Mouse (Mus musculus) CH12.LX (cell line): ENCODE measurements around the gene Rpl39. TPM values are rescaled to one million over a fixed set of nuclear protein-coding genes. Genes with fewer than 3 reads are reported as not detected.

Source experiments
- DNase-seq: peaks from one replicate; pipeline ENCODE4 v3.0.0-alpha.2; 2013; ENCODE audit errors: extremely low read depth
- H3K27ac ChIP-seq: 2 replicates; pipeline ENCODE4 v1.5.1; 2012; ENCODE audit warnings: low read depth, mild to moderate bottlenecking, control low read depth, moderate library complexity; ENCODE audit not compliant: insufficient read depth
- H3K27me3 ChIP-seq: replicated peaks from 2 replicates; pipeline ENCODE3; 2012; ENCODE audit warnings: inconsistent platforms
- H3K36me3 ChIP-seq, 2 experiments: replicated peaks in 1 of 2; 2 replicates each; pipeline versions ENCODE3 to v1.6.1; 2012; ENCODE audit warnings: inconsistent platforms in 1 of 2, low read length in 1 of 2, mild to moderate bottlenecking in 1 of 2, mixed read lengths in 1 of 2, moderate library complexity in 1 of 2; ENCODE audit not compliant: control insufficient read depth in 1 of 2, insufficient read depth in 1 of 2
- H3K4me1 ChIP-seq, 2 experiments: 2 replicates each; pipeline ENCODE4 v1.6.1; 2012; ENCODE audit warnings: inconsistent platforms in 1 of 2, moderate library complexity in 1 of 2; ENCODE audit not compliant: insufficient read depth in 2 of 2, control insufficient read depth in 1 of 2
- H3K4me2 ChIP-seq: 2 replicates; pipeline ENCODE4 v1.6.1; 2012; ENCODE audit warnings: low read depth, mild to moderate bottlenecking, control low read depth; ENCODE audit not compliant: poor library complexity, insufficient read depth, severe bottlenecking
- H3K4me3 ChIP-seq, 3 experiments: fragments of 150-350 bp in 1 of 3; sonication (generic) in 1 of 3; replicated peaks in 1 of 3; 2 replicates each; pipeline versions ENCODE3 to v1.5.1; 2011 to 2012; ENCODE audit warnings: low read depth in 2 of 3, low read length in 2 of 3, mild to moderate bottlenecking in 2 of 3, moderate library complexity in 2 of 3, control low read depth in 1 of 3, improper control_type of control experiment in 1 of 3, inconsistent platforms in 1 of 3, mixed read lengths in 1 of 3; ENCODE audit not compliant: poor library complexity in 1 of 3
- H3K79me2 ChIP-seq: replicated peaks from 2 replicates; pipeline ENCODE4 v1.6.1; 2012; ENCODE audit warnings: mild to moderate bottlenecking, moderate library complexity; ENCODE audit not compliant: control insufficient read depth, poor library complexity, insufficient read depth, severe bottlenecking; ENCODE audit errors: extremely low read depth
- H3K9ac ChIP-seq: 2 replicates; pipeline ENCODE4 v1.6.1; 2012; ENCODE audit warnings: low read depth, mild to moderate bottlenecking, control low read depth, moderate library complexity; ENCODE audit not compliant: insufficient read depth
- H3K9me3 ChIP-seq: replicated peaks from 2 replicates; pipeline ENCODE3; 2012; ENCODE audit warnings: low read length, inconsistent platforms, mixed read lengths
- CHD1 ChIP-seq: IDR thresholded peaks from 2 replicates; pipeline ENCODE4 v1.6.1; 2012; ENCODE audit warnings: low read depth, low read length, improper control_type of control experiment, inconsistent platforms
- CTCF ChIP-seq, 2 experiments: IDR thresholded peaks in 1 of 2; conservative IDR thresholded peaks in 1 of 2; 2 replicates each; pipeline ENCODE4 v1.5.1; 2011 to 2012; ENCODE audit warnings: low read depth in 2 of 2, low read length in 2 of 2, improper control_type of control experiment in 1 of 2, inconsistent platforms in 1 of 2, mild to moderate bottlenecking in 1 of 2, moderate library complexity in 1 of 2
- E2F4 ChIP-seq: IDR thresholded peaks from 2 replicates; pipeline ENCODE4 v1.6.1; 2011; ENCODE audit warnings: low read depth, low read length, improper control_type of control experiment; ENCODE audit not compliant: insufficient replicate concordance
- ELF1 ChIP-seq: IDR thresholded peaks from 2 replicates; pipeline ENCODE4 v1.6.1; 2014; ENCODE audit warnings: low read depth, mild to moderate bottlenecking, inconsistent platforms, low read length, improper control_type of control experiment
- JUN ChIP-seq: IDR thresholded peaks from 2 replicates; pipeline ENCODE4 v1.6.1; 2011; ENCODE audit warnings: low read depth, mild to moderate bottlenecking, low read length, improper control_type of control experiment, moderate library complexity; ENCODE audit not compliant: insufficient read depth
- MAFK ChIP-seq: IDR thresholded peaks from 2 replicates; pipeline ENCODE4 v1.6.1; 2011; ENCODE audit warnings: low read length, improper control_type of control experiment; ENCODE audit not compliant: insufficient replicate concordance
- MXI1 ChIP-seq: IDR thresholded peaks from 2 replicates; pipeline ENCODE4 v1.6.1; 2011; ENCODE audit warnings: mild to moderate bottlenecking, low read depth, low read length, improper control_type of control experiment
- MYC ChIP-seq: IDR thresholded peaks from 2 replicates; pipeline ENCODE4 v1.6.1; 2011; ENCODE audit warnings: low read depth, mild to moderate bottlenecking, improper control_type of control experiment, low read length
- NELFE ChIP-seq: IDR thresholded peaks from 2 replicates; pipeline ENCODE4 v1.6.1; 2011; ENCODE audit warnings: low read depth, low read length, improper control_type of control experiment
- PAX5 ChIP-seq: IDR thresholded peaks from 2 replicates; pipeline ENCODE4 v1.6.1; 2012; ENCODE audit warnings: low read length, inconsistent platforms, mixed read lengths
- RAD21 ChIP-seq: IDR thresholded peaks from 2 replicates; pipeline ENCODE4 v1.6.1; 2011; ENCODE audit warnings: low read depth, mild to moderate bottlenecking, low read length, improper control_type of control experiment, moderate library complexity
- RCOR1 ChIP-seq: conservative IDR thresholded peaks from 2 replicates; pipeline ENCODE4 v1.6.1; 2012; ENCODE audit warnings: low read depth, mild to moderate bottlenecking, inconsistent platforms, low read length, improper control_type of control experiment
- SIN3A ChIP-seq: IDR thresholded peaks from 2 replicates; pipeline ENCODE4 v1.6.1; 2012; ENCODE audit warnings: low read length, improper control_type of control experiment, inconsistent platforms
- SMC3 ChIP-seq: IDR thresholded peaks from 2 replicates; pipeline ENCODE4 v1.6.1; 2011; ENCODE audit warnings: low read depth, low read length, improper control_type of control experiment
- TBP ChIP-seq: conservative IDR thresholded peaks from 2 replicates; pipeline ENCODE4 v1.6.1; 2011; ENCODE audit warnings: low read depth, low read length, improper control_type of control experiment
- TCF12 ChIP-seq: IDR thresholded peaks from 2 replicates; pipeline ENCODE4 v1.6.1; 2014; ENCODE audit warnings: low read depth, mild to moderate bottlenecking, inconsistent platforms, low read length, improper control_type of control experiment
- UBTF ChIP-seq: IDR thresholded peaks from 2 replicates; pipeline ENCODE4 v1.6.1; 2012; ENCODE audit warnings: low read depth, mild to moderate bottlenecking, inconsistent platforms, low read length, improper control_type of control experiment, moderate library complexity
- USF1 ChIP-seq: IDR thresholded peaks from 2 replicates; pipeline ENCODE4 v1.6.1; 2014; ENCODE audit warnings: low read depth, mild to moderate bottlenecking, inconsistent platforms, low read length, improper control_type of control experiment
- ZKSCAN1 ChIP-seq: IDR thresholded peaks from 2 replicates; pipeline ENCODE4 v1.6.1; 2012; ENCODE audit warnings: low read depth, inconsistent platforms, low read length, improper control_type of control experiment, borderline replicate concordance
- ZMIZ1 ChIP-seq: IDR thresholded peaks from 2 replicates; pipeline ENCODE4 v1.6.1; 2012; ENCODE audit warnings: low read depth, mild to moderate bottlenecking, inconsistent platforms, low read length, improper control_type of control experiment
- ZNF384 ChIP-seq: IDR thresholded peaks from 2 replicates; pipeline ENCODE4 v1.6.1; 2012; ENCODE audit warnings: low read depth, low read length, improper control_type of control experiment, inconsistent platforms
- dilution Hi-C: fragments of 300-500 bp; cut with MboI; formaldehyde crosslinking; loops from 2 replicates; pipeline ENCODE4 v1.14.3; 2020; ENCODE audit warnings: low sequenced_read_pairs; ENCODE audit not compliant: extremely low pct_unique_long_range_greater_than_20kb, extremely low pct_ligation_motif_present
- in situ Hi-C: fragments of 300-500 bp; cut with MboI; formaldehyde crosslinking; loops from 3 replicates; pipeline ENCODE4 v1.14.3; 2019; ENCODE audit warnings: low sequenced_read_pairs, low pct_ligation_motif_present, low pct_unique_long_range_greater_than_20kb, mixed read lengths
- polyA plus RNA-seq: library from polyadenylated mRNA; unstranded; fragments of >175 nt; gene quantifications from 2 replicates; pipeline ENCODE4 v1.2.1, GENCODE M21; 2012; ENCODE audit warnings: low read depth; ENCODE audit not compliant: insufficient read length
- total RNA-seq, 2 experiments: library from RNA; depleted of rRNA; stranded (reverse); fragments of 300-350 nt in 1 of 2; fragments of >200 nt in 1 of 2; gene quantifications; 2 replicates each; pipeline ENCODE4 v1.2.3; 2012 to 2014

Gene Rpl39
- total and polyA plus RNA-seq, 3 experiments: 1,227 to 2,172 (median 2,129) TPM

- in situ Hi-C loops: no loop called here
- Histone ChIP-seq H3K9ac (no peak overlapping the region), H3K79me2 (no peaks in the 10 kb centered on the region), H3K36me3 (no peaks in the 10 kb centered on the region), H3K4me1 (peaks cover 17 to 18% of the 10 kb centered on the region in 2 experiments)
- no peak for TF ChIP-seq ZKSCAN1
- TF ChIP-seq RCOR1: no peak
- TF ChIP-seq SIN3A: no peak
- TF ChIP-seq CHD1: no peak
- no peak for TF ChIP-seq PAX5
- TF ChIP-seq ZMIZ1: no peak
- no peak for TF ChIP-seq ELF1
- no peak for TF ChIP-seq TBP
- TF ChIP-seq ZNF384: no peak
- TF ChIP-seq UBTF: no peak
- TF ChIP-seq TCF12: no peak
- TF ChIP-seq E2F4: no peak
- no peak for TF ChIP-seq JUN
- TF ChIP-seq RAD21: no peak
- no peak for TF ChIP-seq SMC3
- TF ChIP-seq USF1: no peak
- TF ChIP-seq NELFE: no peak
- TF ChIP-seq CTCF (conservative IDR thresholded peaks at IDR 0.05 in 1 of 2, IDR thresholded peaks at IDR 0.05 in 1 of 2; ENCODE audit: low read depth in 2 of 2, low read length in 2 of 2): no peak
- TF ChIP-seq, all 38 proteins: peak for 0
- dilution Hi-C loops: no loop called here
- DNase-seq: no peak
- Histone ChIP-seq H3K27me3 (no peaks in the 10 kb centered on the region), H3K4me3 (no peak overlapping the region), H3K9me3 (peaks cover 3% of the 10 kb centered on the region), H3K27ac (peak overlapping the region; percentile 77), H3K4me2 (peak overlapping the region; percentile 61)
These were observed 34.4 kb upstream of the Rpl39 start for GRCm38 (mm10) chrX:37119585-37119984.

GRCm38 (mm10) chrX:37117085-37117484 is 31.9 kb upstream of the Rpl39 start:
- dilution Hi-C loops: no loop called here

More at GRCm38 (mm10) chrX:37117085-37117484, 31.9 kb upstream of the Rpl39 start:
- in situ Hi-C loops: no loop called here
- Histone ChIP-seq H3K4me3 (no peak overlapping the region), H3K4me1 (peaks cover 17 to 18% of the 10 kb centered on the region in 2 experiments), H3K9ac (no peak overlapping the region), H3K27ac (no peak overlapping the region), H3K4me2 (no peak overlapping the region), H3K36me3 (no peaks in the 10 kb centered on the region), H3K27me3 (no peaks in the 10 kb centered on the region), H3K9me3 (peaks cover 3% of the 10 kb centered on the region), H3K79me2 (no peaks in the 10 kb centered on the region)
- no peak for TF ChIP-seq MXI1
- TF ChIP-seq MYC: no peak
- TF ChIP-seq SIN3A: no peak
- TF ChIP-seq MAFK: no peak
- no peak for DNase-seq
